Mouse (Mus musculus): ENCODE results near the gene Gcc1.

Gene Gcc1

DNA sequence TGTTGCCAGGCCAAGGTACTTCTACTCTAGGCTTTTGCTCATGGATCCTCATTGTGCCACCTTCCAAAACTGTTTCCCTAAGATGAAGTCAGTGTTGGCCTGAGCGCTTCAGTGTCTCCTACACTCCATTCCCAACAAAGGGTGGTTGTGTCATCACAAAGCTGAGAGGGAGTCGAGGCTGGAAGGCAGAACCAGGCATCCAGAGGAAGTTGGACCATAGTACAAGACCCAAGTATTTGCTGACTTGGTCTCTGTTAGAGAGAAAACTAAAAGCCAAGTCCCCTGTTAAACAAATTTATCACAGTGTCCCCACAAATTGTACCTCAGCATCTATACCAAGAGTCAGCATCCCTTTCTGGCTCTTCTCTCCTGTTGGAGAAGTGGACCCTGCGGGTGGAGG, at the start of gene Gcc1:
Gene Gcc1 (minus strand): TSS at position 101 of the 400 bp plus-strand sequence.
- DNase-seq, result no peak

- DNase-seq, result no peak
These were observed 46.6 kb upstream of the Gcc1 start, which contains the start of gene Snd1 for GRCm38 (mm10) chr6:28474839-28475238. Snd1 (plus strand) TSS chr6:28475139.

GRCm38 (mm10) chr6:28474211-28474610, 46.0 kb upstream of the Gcc1 start:
- DNase-seq, result no peak

- DNase-seq, result no peak
These were observed 43.3 kb upstream of the Gcc1 start for GRCm38 (mm10) chr6:28471284-28472035.

DNA sequence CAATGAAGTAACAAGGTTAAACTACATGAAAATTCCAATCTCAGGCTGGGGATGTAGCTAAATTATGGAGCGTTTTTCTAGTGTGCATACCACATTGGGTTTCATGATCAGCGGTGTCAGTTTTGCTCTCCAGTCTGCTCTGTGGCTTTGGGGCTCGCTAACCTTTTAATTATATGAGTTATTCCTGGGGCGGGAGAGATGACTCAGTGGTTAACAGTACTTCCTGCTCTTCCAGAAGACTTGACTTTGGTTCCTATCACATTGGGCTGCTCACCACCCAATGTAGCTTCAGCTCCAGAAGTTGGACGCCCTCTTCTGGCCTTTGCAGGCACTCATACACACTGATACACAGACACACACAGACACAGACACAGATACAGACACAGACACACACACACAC, 42.4 kb upstream of the Gcc1 start:
- DNase-seq, result no peak

GRCm38 (mm10) chr6:28470017-28470602, 41.9 kb upstream of the Gcc1 start:
- no peak for DNase-seq

DNA sequence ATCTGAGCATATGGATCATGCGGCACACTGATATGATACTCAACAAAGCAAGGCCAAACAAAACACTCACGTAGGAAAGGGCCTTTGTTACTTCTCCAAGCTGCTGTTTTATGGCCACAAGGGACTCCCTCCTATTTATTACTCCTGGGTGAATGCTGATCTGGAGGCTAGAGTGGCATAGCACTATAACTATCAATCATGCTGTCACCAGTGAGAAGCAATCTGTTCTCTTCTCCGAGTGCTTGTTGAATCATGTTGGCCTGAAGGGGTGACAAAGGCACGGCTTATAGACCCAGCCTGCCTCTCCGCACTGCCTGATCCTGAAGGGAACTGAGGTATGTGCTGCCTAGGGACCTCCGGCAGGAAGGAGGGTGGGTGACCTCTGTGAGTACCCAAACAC, 36.4 kb upstream of the Gcc1 start:
- no peak for DNase-seq

- DNase-seq, result peak; percentile 65
These were observed 32.3 kb upstream of the Gcc1 start for GRCm38 (mm10) chr6:28460534-28460933.

GRCm38 (mm10) chr6:28459221-28459668, 31.1 kb upstream of the Gcc1 start:
- no peak for DNase-seq

- DNase-seq, result no peak
These were observed 22.8 kb upstream of the Gcc1 start for GRCm38 (mm10) chr6:28450977-28451376.

- DNase-seq, result no peak
These were observed 22.3 kb upstream of the Gcc1 start for GRCm38 (mm10) chr6:28450481-28450880.

GRCm38 (mm10) chr6:28449253-28449652, 21.1 kb upstream of the Gcc1 start, which contains the start of gene Pax4:
Pax4 (minus strand) TSS chr6:28449353.
- no peak for DNase-seq

- no peak for DNase-seq
These were observed 19.7 kb upstream of the Gcc1 start for GRCm38 (mm10) chr6:28447937-28448336.

DNA sequence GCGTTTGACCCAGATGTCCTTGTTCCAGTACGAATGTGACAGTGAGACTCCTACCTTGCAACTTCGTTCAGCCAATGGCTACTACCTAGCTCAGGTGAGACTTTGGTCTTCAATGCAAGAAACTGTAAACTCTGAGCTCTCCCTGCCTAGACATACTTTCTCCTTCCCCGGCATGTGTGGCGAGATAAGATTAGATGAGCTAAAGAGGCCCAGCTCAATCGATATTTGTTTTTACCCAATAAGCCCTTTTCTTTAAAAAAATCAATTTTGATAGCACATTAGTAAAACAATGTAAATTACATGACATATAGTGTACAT, 3.3 kb upstream of the Gcc1 start:
- no peak for DNase-seq

- DNase-seq, result no peak
These were observed 2.8 kb upstream of the Gcc1 start for GRCm38 (mm10) chr6:28430795-28431537.

DNA sequence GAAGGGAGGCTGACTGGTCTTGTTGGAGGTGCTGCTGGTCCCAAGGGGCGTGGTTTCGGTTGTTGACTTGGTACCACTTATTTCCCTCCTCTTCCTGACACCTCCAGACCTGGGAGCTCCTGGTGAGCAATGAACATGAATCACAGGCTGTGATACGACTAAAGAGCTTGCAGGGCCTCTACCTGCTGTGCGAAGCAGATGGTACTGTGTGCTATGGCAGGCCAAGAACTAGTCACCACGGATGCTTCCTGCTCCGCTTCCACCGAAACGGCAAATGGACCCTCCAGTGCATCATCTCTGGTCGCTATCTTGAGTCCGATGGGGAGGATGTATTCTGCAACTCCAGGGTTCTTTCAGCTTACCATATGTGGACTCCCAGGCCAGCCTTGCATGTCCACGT, 1.7 kb upstream of the Gcc1 start:
- DNase-seq, result no peak

- DNase-seq, result no peak
These were observed 922 bp downstream of the Gcc1 start, which contains the start of gene Fscn3 for GRCm38 (mm10) chr6:28427096-28427839. Fscn3 (plus strand) TSS chr6:28427789.

GRCm38 (mm10) chr6:28425019-28425418, 3.2 kb downstream of the Gcc1 start:
- no peak for DNase-seq

GRCm38 (mm10) chr6:28423767-28424695, 4.2 kb downstream of the Gcc1 start:
- peak; percentile 44 for DNase-seq

- peak; percentile 96 for DNase-seq
These were observed 4.9 kb downstream of the Gcc1 start, which contains the start of gene Arf5 for GRCm38 (mm10) chr6:28423313-28423712. Arf5 (plus strand) TSS chr6:28423560.

- no peak for DNase-seq
These were observed 5.4 kb downstream of the Gcc1 start for GRCm38 (mm10) chr6:28422651-28423290.

Data from right cerebral cortex, postnatal 4 days (tissue).